Mouse (Mus musculus): Measurements from ENCODE around the gene Shisa2. TPM values are rescaled to one million over a fixed set of nuclear protein-coding genes. Genes with fewer than 3 reads are reported as not detected.

Gene Shisa2
- total RNA-seq (2017) = 0.79 TPM in 1 of 2 replicates, not detected in the other

DNA sequence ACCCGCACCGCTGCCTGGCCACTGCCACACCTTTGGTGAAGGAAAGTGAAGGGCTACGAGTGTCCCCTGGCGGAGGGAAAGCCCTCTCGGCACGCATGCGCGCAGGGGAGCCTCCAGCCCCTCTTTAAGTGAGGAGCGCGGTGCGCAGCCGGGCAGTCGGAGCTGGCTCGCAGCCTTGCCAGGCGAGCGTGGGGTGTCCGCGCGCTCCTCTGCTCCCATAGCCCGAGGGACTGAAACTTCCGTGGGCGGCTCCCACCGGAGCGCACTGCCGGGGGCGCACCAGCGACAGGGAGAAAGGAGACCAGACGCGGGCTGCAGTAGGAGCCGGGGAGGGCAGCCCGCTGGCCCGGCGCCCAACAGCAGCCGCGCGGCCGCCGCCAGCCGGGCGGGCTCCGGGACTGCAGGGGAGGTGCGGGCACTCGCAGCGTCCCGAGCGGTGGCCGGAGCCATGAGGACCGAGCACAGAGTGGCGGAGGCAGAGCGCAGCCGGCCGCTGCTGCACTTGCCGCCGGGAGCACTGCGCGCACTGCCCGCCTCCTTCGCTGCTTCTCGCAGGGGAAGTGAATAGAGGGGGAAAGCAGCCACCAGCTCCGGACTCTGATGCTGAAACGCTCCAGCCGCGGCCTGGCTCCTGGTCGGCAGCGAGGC, at the start of gene Shisa2:
Gene Shisa2 (plus strand): TSS at position 151 of the 648 bp plus-strand sequence.
- ATAC-seq (replicated peaks in 1 of 2; ENCODE audit: insufficient read depth in 1 of 2, low FRiP score in 2 of 2, low TSS enrichment in 1 of 2, low read depth in 1 of 2, poor library complexity in 2 of 2, severe bottlenecking in 2 of 2) = peak; percentile 71 to 73

DNA sequence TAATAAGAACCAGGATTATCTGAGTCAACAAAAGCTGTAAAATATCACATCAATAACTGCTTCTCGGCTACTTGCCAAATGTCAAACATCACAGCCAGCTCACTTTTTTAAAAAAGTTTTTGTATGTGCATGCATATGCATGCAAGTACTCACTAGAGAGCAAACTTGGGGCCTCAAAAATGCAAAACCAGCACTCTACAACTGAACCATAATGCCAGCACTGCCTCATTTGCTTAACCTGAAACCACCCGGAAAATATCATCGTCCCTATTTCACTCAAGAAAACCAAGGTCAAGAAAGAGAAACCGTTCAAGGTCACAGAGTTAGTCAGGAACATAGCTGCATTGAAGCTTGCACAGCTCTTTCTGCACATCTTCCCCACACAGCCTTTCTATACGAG, 48.7 kb upstream of the Shisa2 start:
- no peak for ATAC-seq (replicated peaks in 1 of 2; ENCODE audit: insufficient read depth in 1 of 2, low FRiP score in 2 of 2, low TSS enrichment in 1 of 2, low read depth in 1 of 2, poor library complexity in 2 of 2, severe bottlenecking in 2 of 2)

GRCm38 (mm10) chr14:59590614-59591013, 34.5 kb upstream of the Shisa2 start:
- ATAC-seq (replicated peaks in 1 of 2; ENCODE audit: insufficient read depth in 1 of 2, low FRiP score in 2 of 2, low TSS enrichment in 1 of 2, low read depth in 1 of 2, poor library complexity in 2 of 2, severe bottlenecking in 2 of 2) = peak in 1 of 2 experiments; percentile 42; a peak in 1 of 4 replicates

GRCm38 (mm10) chr14:59591901-59592300, 33.2 kb upstream of the Shisa2 start:
- peak in 1 of 2 experiments; percentile 59; a peak in 1 of 4 replicates for ATAC-seq (replicated peaks in 1 of 2; ENCODE audit: insufficient read depth in 1 of 2, low FRiP score in 2 of 2, low TSS enrichment in 1 of 2, low read depth in 1 of 2, poor library complexity in 2 of 2, severe bottlenecking in 2 of 2)

DNA sequence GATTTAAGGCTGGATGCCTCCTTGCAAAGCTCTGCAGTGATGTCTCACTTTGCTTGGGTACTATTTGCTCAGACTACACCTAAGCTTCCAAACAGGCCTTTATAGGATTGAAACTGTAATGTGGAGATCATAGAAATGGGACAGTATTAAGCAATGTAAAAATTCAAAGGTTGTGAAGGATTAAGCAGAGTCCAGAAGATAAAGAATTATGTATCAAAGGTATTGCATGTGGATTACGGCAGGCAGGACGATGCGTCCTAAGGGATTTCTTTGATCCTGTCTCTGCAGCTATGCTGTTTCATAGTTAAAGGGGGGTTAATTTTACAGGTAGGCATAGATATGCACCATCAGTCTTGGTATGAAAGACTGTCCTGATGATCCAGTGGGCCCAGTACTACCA, 32.5 kb upstream of the Shisa2 start:
- no peak for ATAC-seq (replicated peaks in 1 of 2; ENCODE audit: insufficient read depth in 1 of 2, low FRiP score in 2 of 2, low TSS enrichment in 1 of 2, low read depth in 1 of 2, poor library complexity in 2 of 2, severe bottlenecking in 2 of 2)

DNA sequence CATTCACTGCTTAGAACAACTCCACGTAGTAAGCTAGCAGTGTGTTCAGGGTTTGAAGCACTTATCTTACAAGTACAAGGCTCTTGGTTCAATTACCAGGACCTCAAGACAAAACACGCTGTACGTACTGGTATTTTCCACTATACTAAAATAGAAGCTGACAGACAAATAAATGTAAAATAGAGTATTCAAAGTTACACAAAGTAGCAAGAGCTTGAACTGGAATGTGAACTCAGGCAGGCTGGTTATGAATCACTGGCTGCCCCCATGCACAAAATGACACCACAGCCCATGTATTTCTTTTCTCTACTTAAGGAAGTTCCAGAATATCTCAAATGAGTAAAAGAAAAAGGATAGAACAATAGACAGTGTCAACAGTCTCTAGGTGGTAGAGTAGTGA, 30.1 kb upstream of the Shisa2 start:
- no peak for ATAC-seq (replicated peaks in 1 of 2; ENCODE audit: insufficient read depth in 1 of 2, low FRiP score in 2 of 2, low TSS enrichment in 1 of 2, low read depth in 1 of 2, poor library complexity in 2 of 2, severe bottlenecking in 2 of 2)

DNA sequence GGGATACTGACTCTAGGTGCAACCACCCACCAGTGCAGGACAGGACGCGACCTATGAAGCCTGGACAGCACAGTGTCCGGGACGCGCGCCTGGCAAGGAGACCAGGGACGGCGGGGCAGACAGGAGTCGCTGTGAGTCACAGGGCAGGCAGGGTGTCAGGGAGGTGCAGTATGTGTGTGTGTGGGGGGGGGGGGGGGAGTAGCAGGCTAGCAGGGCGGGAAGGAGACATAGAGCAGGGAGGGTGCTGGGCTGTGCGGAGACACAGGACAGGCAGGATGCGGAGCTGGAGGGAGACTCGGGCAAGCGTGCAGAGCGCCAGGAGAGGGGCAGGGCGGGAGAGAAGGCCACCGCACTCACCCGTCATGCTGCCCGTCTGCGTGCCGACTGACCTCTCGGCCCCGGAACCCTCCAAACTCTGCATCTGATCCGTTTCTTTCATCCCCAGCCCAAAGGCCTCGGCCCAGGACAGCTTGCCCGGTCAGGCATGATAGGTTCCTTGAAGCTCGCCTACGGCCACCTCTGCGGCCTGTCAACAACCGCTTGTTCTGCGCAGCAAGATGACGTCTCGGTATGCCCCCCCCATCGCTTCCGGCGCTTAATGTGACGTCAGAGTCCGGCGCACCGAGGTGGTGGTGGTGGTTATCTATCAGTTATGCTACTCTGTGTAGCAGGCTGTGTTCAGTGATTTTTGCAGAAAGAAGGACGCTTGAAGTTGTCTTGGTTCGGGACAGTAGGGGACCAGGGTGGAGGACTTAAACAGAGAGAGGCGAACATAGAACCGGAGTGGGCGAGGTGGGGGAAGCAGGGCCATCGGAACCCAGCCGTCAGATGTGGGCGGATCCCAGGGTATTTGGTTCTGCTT, 27.5 kb upstream of the Shisa2 start, which contains the start of gene Cdadc1:
Gene Cdadc1 (minus strand): TSS at position 562 of the 862 bp plus-strand sequence.
- peak; percentile 94 to 95 for ATAC-seq (replicated peaks in 1 of 2; ENCODE audit: insufficient read depth in 1 of 2, low FRiP score in 2 of 2, low TSS enrichment in 1 of 2, low read depth in 1 of 2, poor library complexity in 2 of 2, severe bottlenecking in 2 of 2)

DNA sequence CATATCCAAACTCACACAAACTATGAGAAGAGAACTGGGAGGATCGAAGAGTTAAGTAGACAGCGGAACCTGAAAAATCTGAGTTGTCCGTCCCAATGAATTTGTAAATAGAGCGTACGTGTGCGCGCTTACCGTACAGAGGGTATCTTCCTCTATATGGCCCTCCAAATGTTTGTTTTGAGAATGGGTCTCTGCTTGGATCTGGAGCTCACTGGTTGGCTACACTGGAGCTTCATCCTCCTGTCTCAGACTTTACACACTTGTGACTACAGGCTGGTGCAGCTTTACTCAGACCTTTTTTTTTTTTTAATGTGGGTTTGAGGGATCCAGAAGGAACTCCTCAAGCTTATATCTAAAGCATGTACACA, 26.9 kb upstream of the Shisa2 start:
- ATAC-seq (replicated peaks in 1 of 2; ENCODE audit: insufficient read depth in 1 of 2, low FRiP score in 2 of 2, low TSS enrichment in 1 of 2, low read depth in 1 of 2, poor library complexity in 2 of 2, severe bottlenecking in 2 of 2) = no peak

DNA sequence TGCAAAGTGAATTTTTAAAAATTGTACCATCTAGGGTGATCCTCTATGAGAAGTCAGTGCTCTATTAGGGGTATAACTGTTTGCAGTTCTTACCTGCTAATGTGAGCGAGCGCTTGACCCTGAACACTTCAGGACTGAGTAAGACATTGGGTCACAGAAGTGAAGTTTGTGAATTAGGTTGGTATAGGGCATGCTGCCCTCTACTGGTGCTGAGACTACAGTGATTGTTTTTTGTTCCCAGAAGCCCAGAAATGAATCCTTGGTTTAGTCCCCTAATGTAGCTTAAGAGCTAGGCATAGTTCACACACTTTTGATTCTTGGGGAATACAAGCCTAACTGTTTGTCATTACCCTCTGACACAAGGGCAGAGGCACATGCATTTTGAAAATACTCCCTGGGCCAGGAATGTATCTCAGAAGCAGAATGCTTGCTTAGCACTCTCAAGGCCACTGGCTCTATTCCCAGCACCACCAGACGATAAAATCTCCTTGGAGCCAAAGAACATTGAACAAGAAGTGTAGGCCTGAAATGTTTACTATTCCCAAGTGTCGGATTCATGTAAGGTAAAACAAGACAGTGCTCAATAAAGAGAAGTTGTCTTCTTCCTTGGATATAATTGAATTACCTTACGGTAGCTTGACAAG, 21.0 kb upstream of the Shisa2 start:
- ATAC-seq (replicated peaks in 1 of 2; ENCODE audit: insufficient read depth in 1 of 2, low FRiP score in 2 of 2, low TSS enrichment in 1 of 2, low read depth in 1 of 2, poor library complexity in 2 of 2, severe bottlenecking in 2 of 2) = peak; percentile 27 to 53; a peak in 1 of 4 replicates

- ATAC-seq (replicated peaks in 1 of 2; ENCODE audit: insufficient read depth in 1 of 2, low FRiP score in 2 of 2, low TSS enrichment in 1 of 2, low read depth in 1 of 2, poor library complexity in 2 of 2, severe bottlenecking in 2 of 2) = peak; percentile 49 to 65; a peak in 3 of 4 replicates
Measured at GRCm38 (mm10) chr14:59605671-59606353, 19.3 kb upstream of the Shisa2 start.

GRCm38 (mm10) chr14:59607021-59607420, 18.1 kb upstream of the Shisa2 start:
- ATAC-seq (replicated peaks in 1 of 2; ENCODE audit: insufficient read depth in 1 of 2, low FRiP score in 2 of 2, low TSS enrichment in 1 of 2, low read depth in 1 of 2, poor library complexity in 2 of 2, severe bottlenecking in 2 of 2) = 0 out of 4 replicates have a peak, but pooled peaks of 1 of the 2 experiments have one; percentile 22

DNA sequence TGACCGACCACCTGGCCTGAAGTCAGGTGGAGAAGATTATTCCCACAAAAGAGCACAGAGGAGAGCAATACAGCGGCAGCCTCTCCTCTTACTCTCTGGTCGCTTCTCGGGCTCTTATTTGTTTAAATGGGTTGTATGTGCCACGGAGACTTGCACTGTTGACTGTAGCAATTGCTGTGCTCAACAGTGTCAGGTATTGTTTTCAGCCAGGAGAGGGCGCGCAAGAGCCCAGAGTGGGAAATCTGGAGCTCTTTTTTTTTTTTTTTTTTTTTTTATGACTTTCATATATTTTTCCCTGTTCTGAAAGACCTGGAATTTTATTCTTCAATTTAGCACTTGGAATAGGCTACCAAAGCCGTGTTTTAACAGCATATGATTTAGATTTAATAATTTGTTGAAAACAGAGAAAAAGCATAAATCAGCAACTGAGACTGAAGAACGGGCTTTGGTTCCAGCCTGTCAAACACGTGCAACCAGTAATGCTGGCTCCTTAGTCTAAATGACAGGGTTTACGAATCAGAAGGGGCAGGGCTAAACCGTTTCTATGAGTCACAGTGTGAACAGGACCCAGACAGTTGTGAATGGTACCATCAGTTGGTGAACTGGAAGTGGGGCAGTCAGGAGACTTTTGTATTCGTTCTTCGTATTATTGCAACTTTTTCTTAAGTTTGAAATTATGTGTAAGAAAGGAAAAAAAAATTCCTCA, 12.0 kb upstream of the Shisa2 start:
- ATAC-seq (replicated peaks in 1 of 2; ENCODE audit: insufficient read depth in 1 of 2, low FRiP score in 2 of 2, low TSS enrichment in 1 of 2, low read depth in 1 of 2, poor library complexity in 2 of 2, severe bottlenecking in 2 of 2) = peak in 1 of 2 experiments; percentile 51; a peak in 1 of 4 replicates

GRCm38 (mm10) chr14:59614149-59614548, 11.0 kb upstream of the Shisa2 start:
- ATAC-seq (replicated peaks in 1 of 2; ENCODE audit: insufficient read depth in 1 of 2, low FRiP score in 2 of 2, low TSS enrichment in 1 of 2, low read depth in 1 of 2, poor library complexity in 2 of 2, severe bottlenecking in 2 of 2) = peak in 1 of 2 experiments; percentile 95; a peak in 2 of 4 replicates

DNA sequence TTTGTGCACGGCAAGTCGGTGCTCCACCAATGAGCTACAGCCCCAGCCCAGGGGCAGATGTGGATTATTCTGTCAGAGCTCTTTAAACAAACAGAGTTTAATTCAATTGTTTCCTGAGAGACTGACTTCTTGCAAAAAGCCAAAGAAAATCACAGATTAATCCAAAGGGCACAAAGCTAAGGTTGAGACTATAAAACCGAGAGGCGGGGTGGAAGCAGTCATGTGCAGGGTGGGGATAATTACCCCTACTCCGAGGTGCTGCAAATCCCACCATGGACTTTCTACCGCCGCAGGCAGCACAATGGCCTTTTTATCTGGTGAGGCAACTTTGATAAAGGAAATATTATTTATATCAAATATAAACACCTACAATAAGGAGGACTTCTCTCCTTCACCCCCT, 8.3 kb upstream of the Shisa2 start:
- ATAC-seq (replicated peaks in 1 of 2; ENCODE audit: insufficient read depth in 1 of 2, low FRiP score in 2 of 2, low TSS enrichment in 1 of 2, low read depth in 1 of 2, poor library complexity in 2 of 2, severe bottlenecking in 2 of 2) = no peak

- ATAC-seq (replicated peaks in 1 of 2; ENCODE audit: insufficient read depth in 1 of 2, low FRiP score in 2 of 2, low TSS enrichment in 1 of 2, low read depth in 1 of 2, poor library complexity in 2 of 2, severe bottlenecking in 2 of 2) = no peak
Measured at GRCm38 (mm10) chr14:59624326-59624885, 702 bp upstream of the Shisa2 start.

- ATAC-seq (replicated peaks in 1 of 2; ENCODE audit: insufficient read depth in 1 of 2, low FRiP score in 2 of 2, low TSS enrichment in 1 of 2, low read depth in 1 of 2, poor library complexity in 2 of 2, severe bottlenecking in 2 of 2) = no peak
Measured at GRCm38 (mm10) chr14:59625806-59626364, 777 bp downstream of the Shisa2 start.

Data from hematopoietic stem cell, adult 5-6 weeks (primary cell).